Mouse (Mus musculus) kidney, postnatal 4 days (tissue): ENCODE measurements around the gene Cyp4a32.
"Not testable (repeated sequence)": the region's sequence is repeated elsewhere in the genome, so short reads cannot be mapped to it uniquely, and the experiment has no call there.

Experiments
- DNase-seq, 2 experiments: peaks; one replicate each; pipeline ENCODE4 v3.0.0; 2021; ENCODE audit warnings: mixed read lengths in 2 of 2

The Cyp4a32 gene

GRCm38 (mm10) chr4:115600611-115601010, at the start of gene Cyp4a32:
Cyp4a32 (plus strand) TSS chr4:115600969.
- not testable (repeated sequence) for DNase-seq

GRCm38 (mm10) chr4:115552726-115553125, 48.0 kb upstream of the Cyp4a32 start:
- no peak for DNase-seq

GRCm38 (mm10) chr4:115555513-115555912, 45.3 kb upstream of the Cyp4a32 start:
- DNase-seq, result no peak

- no peak for DNase-seq
Measured at GRCm38 (mm10) chr4:115557861-115558561, 42.8 kb upstream of the Cyp4a32 start.

- DNase-seq, result not testable (repeated sequence)
Measured at GRCm38 (mm10) chr4:115561236-115561635, 39.5 kb upstream of the Cyp4a32 start.

- DNase-seq, result peak in 1 of 2 experiments; percentile 23
Measured at GRCm38 (mm10) chr4:115563401-115563800, 37.4 kb upstream of the Cyp4a32 start, which contains the start of gene Cyp4a31. Cyp4a31 (plus strand) TSS chr4:115563649.

- not testable (repeated sequence) for DNase-seq
Measured at GRCm38 (mm10) chr4:115564469-115565225, 36.1 kb upstream of the Cyp4a32 start.

- DNase-seq, result no peak
Measured at GRCm38 (mm10) chr4:115575255-115575654, 25.5 kb upstream of the Cyp4a32 start.

- no peak for DNase-seq
Measured at GRCm38 (mm10) chr4:115575776-115576175, 25.0 kb upstream of the Cyp4a32 start.

- DNase-seq, result no peak
Measured at GRCm38 (mm10) chr4:115583036-115583435, 17.7 kb upstream of the Cyp4a32 start.

GRCm38 (mm10) chr4:115596357-115596756, 4.4 kb upstream of the Cyp4a32 start:
- no peak for DNase-seq

- DNase-seq, result no peak
Measured at GRCm38 (mm10) chr4:115596824-115597336, 3.9 kb upstream of the Cyp4a32 start.

- no peak for DNase-seq
Measured at GRCm38 (mm10) chr4:115614005-115614404, 13.2 kb downstream of the Cyp4a32 start.

GRCm38 (mm10) chr4:115625560-115625959, 24.8 kb downstream of the Cyp4a32 start:
- not testable (repeated sequence) for DNase-seq

- DNase-seq, result peak; percentile 11 to 27
Measured at GRCm38 (mm10) chr4:115642967-115643754, 42.4 kb downstream of the Cyp4a32 start.

GRCm38 (mm10) chr4:115645371-115645770, 44.6 kb downstream of the Cyp4a32 start:
- no peak for DNase-seq

- peak; percentile 54 to 71 for DNase-seq
Measured at GRCm38 (mm10) chr4:115647580-115647979, 46.8 kb downstream of the Cyp4a32 start, which contains the start of gene Cyp4b1. Cyp4b1 (minus strand) TSS chr4:115647723.

GRCm38 (mm10) chr4:115648752-115649151, 48.0 kb downstream of the Cyp4a32 start:
- DNase-seq, result no peak

GRCm38 (mm10) chr4:115649344-115649743, 48.6 kb downstream of the Cyp4a32 start:
- DNase-seq, result no peak

- DNase-seq, result no peak
Measured at GRCm38 (mm10) chr4:115650866-115651265, 50.1 kb downstream of the Cyp4a32 start.

- not testable (repeated sequence) for DNase-seq
Measured at GRCm38 (mm10) chr4:115655841-115656534, 55.2 kb downstream of the Cyp4a32 start.

- not testable (repeated sequence) for DNase-seq
Measured at GRCm38 (mm10) chr4:115656535-115656922, 55.8 kb downstream of the Cyp4a32 start.
